Mouse (Mus musculus): ENCODE results near the gene Klk1b9. TPM values are rescaled to one million over a fixed set of nuclear protein-coding genes. Genes with fewer than 3 reads are reported as not detected.
"Not testable (repeated sequence)": the region's sequence is repeated elsewhere in the genome, so short reads cannot be mapped to it uniquely, and the experiment has no call there.

Klk1b9 gene
- polyA plus RNA-seq, 1 experiment = not detected

- Histone ChIP-seq H3K36me3 (ENCODE audit: control insufficient read depth, insufficient read depth) (no peaks in the 10 kb centered on the region), H3ac (ENCODE audit: control insufficient read depth, insufficient read length) (no peak overlapping the region), H3K27me3 (ENCODE audit: control insufficient read depth, insufficient read depth, insufficient read length) (no peaks in the 10 kb centered on the region), H3K4me3 (no peak overlapping the region), H3K79me2 (ENCODE audit: control insufficient read depth, insufficient read depth) (no peaks in the 10 kb centered on the region), H3K4me2 (ENCODE audit: low read depth) (no peak overlapping the region)
- TF ChIP-seq E2F4 (IDR thresholded peaks at IDR 0.05; ENCODE audit: insufficient read depth) (no peak), CEBPB (IDR thresholded peaks at IDR 0.05; ENCODE audit: insufficient read depth, poor library complexity, severe bottlenecking) (no peak), REST (IDR thresholded peaks at IDR 0.05; ENCODE audit: insufficient read depth, insufficient read length) (no peak), USF1 (IDR thresholded peaks at IDR 0.05; ENCODE audit: low read depth) (no peak), POLR2A (IDR thresholded peaks at IDR 0.05; ENCODE audit: insufficient read length, low read depth) (no peak), TCF12 (IDR thresholded peaks at IDR 0.05; ENCODE audit: insufficient read depth, poor library complexity, severe bottlenecking) (no peak), SRF (IDR thresholded peaks at IDR 0.05; ENCODE audit: control insufficient read depth, insufficient read length, low read depth) (no peak), POLR2AphosphoS2 (IDR thresholded peaks at IDR 0.05; ENCODE audit: insufficient read length, low read depth) (no peak), TCF3 (IDR thresholded peaks at IDR 0.05; ENCODE audit: insufficient read length, low read depth) (no peak), MYOD1 (IDR thresholded peaks at IDR 0.05; ENCODE audit: control insufficient read depth in 1 of 3, insufficient read length in 2 of 3, low read depth in 2 of 3) (no peak), MYOG (IDR thresholded peaks at IDR 0.05; ENCODE audit: control insufficient read depth in 1 of 3, insufficient read depth in 1 of 3, insufficient read length in 2 of 3, low read depth in 2 of 3) (no peak), MAX (IDR thresholded peaks at IDR 0.05; ENCODE audit: low read depth) (no peak)
Measured at GRCm38 (mm10) chr7:43967612-43968011, 8.2 kb upstream of the Klk1b9 start.

- Histone ChIP-seq H3K36me3 (ENCODE audit: control insufficient read depth, insufficient read depth) (no peaks in the 10 kb centered on the region), H3ac (ENCODE audit: control insufficient read depth, insufficient read length) (no peak overlapping the region), H3K79me2 (ENCODE audit: control insufficient read depth, insufficient read depth) (no peaks in the 10 kb centered on the region), H3K4me2 (ENCODE audit: low read depth) (no peak overlapping the region), H3K4me3 (no peak overlapping the region), H3K27me3 (ENCODE audit: control insufficient read depth, insufficient read depth, insufficient read length) (no peaks in the 10 kb centered on the region)
- TF ChIP-seq POLR2A (IDR thresholded peaks at IDR 0.05; ENCODE audit: insufficient read length, low read depth) (no peak), POLR2AphosphoS2 (IDR thresholded peaks at IDR 0.05; ENCODE audit: insufficient read length, low read depth) (no peak), TCF12 (IDR thresholded peaks at IDR 0.05; ENCODE audit: insufficient read depth, poor library complexity, severe bottlenecking) (no peak), E2F4 (IDR thresholded peaks at IDR 0.05; ENCODE audit: insufficient read depth) (no peak), USF1 (IDR thresholded peaks at IDR 0.05; ENCODE audit: low read depth) (no peak)
Measured at GRCm38 (mm10) chr7:43985657-43986056, 9.8 kb downstream of the Klk1b9 start.

- H3K36me3 ChIP-seq (ENCODE audit: control insufficient read depth, insufficient read depth); H3K4me3 ChIP-seq; H3K27me3 ChIP-seq (ENCODE audit: control insufficient read depth, insufficient read depth, insufficient read length); H3K79me2 ChIP-seq (ENCODE audit: control insufficient read depth, insufficient read depth); H3ac ChIP-seq (ENCODE audit: control insufficient read depth, insufficient read length); H3K4me2 ChIP-seq (ENCODE audit: low read depth): not testable (repeated sequence)
Measured at GRCm38 (mm10) chr7:43994821-43995220, 19.0 kb downstream of the Klk1b9 start.

GRCm38 (mm10) chr7:43995577-43995976 is 19.7 kb downstream of the Klk1b9 start, which contains the start of gene Klk1b11:
TSS of gene Klk1b11 (plus strand) at chr7:43995877.
- not testable (repeated sequence) for H3K27me3 ChIP-seq (ENCODE audit: control insufficient read depth, insufficient read depth, insufficient read length); H3K4me3 ChIP-seq

GRCm38 (mm10) chr7:44004847-44005246 is 29.0 kb downstream of the Klk1b9 start:
- no peak overlapping the region for H3K4me3 ChIP-seq
- no peak overlapping the region for H3ac ChIP-seq (ENCODE audit: control insufficient read depth, insufficient read length)
- no peaks in the 10 kb centered on the region for H3K79me2 ChIP-seq (ENCODE audit: control insufficient read depth, insufficient read depth)
- no peak overlapping the region for H3K4me2 ChIP-seq (ENCODE audit: low read depth)
- H3K36me3 ChIP-seq (ENCODE audit: control insufficient read depth, insufficient read depth) = no peaks in the 10 kb centered on the region
- no peak for TF ChIP-seq SRF (IDR thresholded peaks at IDR 0.05; ENCODE audit: control insufficient read depth, insufficient read length, low read depth)
- TF ChIP-seq MAX (IDR thresholded peaks at IDR 0.05; ENCODE audit: low read depth) = no peak
- TF ChIP-seq E2F4 (IDR thresholded peaks at IDR 0.05; ENCODE audit: insufficient read depth) = no peak
- TF ChIP-seq MYOG (IDR thresholded peaks at IDR 0.05; ENCODE audit: control insufficient read depth in 1 of 3, insufficient read depth in 1 of 3, insufficient read length in 2 of 3, low read depth in 2 of 3) = no peak
- TF ChIP-seq TCF12 (IDR thresholded peaks at IDR 0.05; ENCODE audit: insufficient read depth, poor library complexity, severe bottlenecking) = no peak
- TF ChIP-seq REST (IDR thresholded peaks at IDR 0.05; ENCODE audit: insufficient read depth, insufficient read length) = no peak
- no peaks in the 10 kb centered on the region for H3K27me3 ChIP-seq (ENCODE audit: control insufficient read depth, insufficient read depth, insufficient read length)

More at GRCm38 (mm10) chr7:43995577-43995976, 19.7 kb downstream of the Klk1b9 start, which contains the start of gene Klk1b11:
- not testable (repeated sequence) for H3K4me2 ChIP-seq (ENCODE audit: low read depth); H3ac ChIP-seq (ENCODE audit: control insufficient read depth, insufficient read length); H3K36me3 ChIP-seq (ENCODE audit: control insufficient read depth, insufficient read depth); H3K79me2 ChIP-seq (ENCODE audit: control insufficient read depth, insufficient read depth)

GRCm38 (mm10) chr7:44011868-44012267 is 36.0 kb downstream of the Klk1b9 start, which contains the start of gene Klk1b26:
TSS of gene Klk1b26 (plus strand) at chr7:44012168.
- H3K4me2 ChIP-seq (ENCODE audit: low read depth); H3ac ChIP-seq (ENCODE audit: control insufficient read depth, insufficient read length); H3K79me2 ChIP-seq (ENCODE audit: control insufficient read depth, insufficient read depth); H3K36me3 ChIP-seq (ENCODE audit: control insufficient read depth, insufficient read depth); H3K27me3 ChIP-seq (ENCODE audit: control insufficient read depth, insufficient read depth, insufficient read length); H3K4me3 ChIP-seq: not testable (repeated sequence)

GRCm38 (mm10) chr7:44014666-44015065 is 38.8 kb downstream of the Klk1b9 start:
- not testable (repeated sequence) for H3K4me2 ChIP-seq (ENCODE audit: low read depth); H3K36me3 ChIP-seq (ENCODE audit: control insufficient read depth, insufficient read depth); H3K79me2 ChIP-seq (ENCODE audit: control insufficient read depth, insufficient read depth); H3K27me3 ChIP-seq (ENCODE audit: control insufficient read depth, insufficient read depth, insufficient read length); H3K4me3 ChIP-seq; H3ac ChIP-seq (ENCODE audit: control insufficient read depth, insufficient read length)
